Mouse (Mus musculus) forebrain, embryonic 11.5 days (tissue): ENCODE measurements around the gene Rps6ka5. TPM values are rescaled to one million over a fixed set of nuclear protein-coding genes. Genes with fewer than 3 reads are reported as not detected.

Experiments used
- ATAC-seq: fragments of 200-750 bp; cut with Nextera tagmentation; replicated peaks from 2 replicates; pipeline ENCODE4 v1.8.0; 2017; ENCODE audit warnings: moderate TSS enrichment; ENCODE audit not compliant: low FRiP score
- DNase-seq: peaks from one replicate; pipeline ENCODE4 v3.0.0-alpha.2; 2017; ENCODE audit warnings: low spot score
- H3K27ac ChIP-seq: fragments of 300-500 bp; sonication (generic); 2 replicates; pipeline ENCODE4 v1.5.1; 2014; ENCODE audit warnings: low read depth, low read length
- H3K27me3 ChIP-seq: fragments of 300-500 bp; sonication (generic); 2 replicates; pipeline ENCODE4 v1.6.1; 2014; ENCODE audit warnings: mild to moderate bottlenecking, low read length, mixed read lengths; ENCODE audit not compliant: control insufficient read depth, insufficient read depth
- H3K36me3 ChIP-seq: fragments of 300-500 bp; sonication (generic); 2 replicates; pipeline ENCODE4 v1.6.1; 2014; ENCODE audit warnings: mild to moderate bottlenecking, low read length, moderate library complexity, mixed read lengths; ENCODE audit not compliant: control insufficient read depth, insufficient read depth
- H3K4me1 ChIP-seq: fragments of 300-500 bp; sonication (generic); replicated peaks from 2 replicates; pipeline ENCODE4 v1.6.1; 2014; ENCODE audit warnings: low read length, mixed read lengths; ENCODE audit not compliant: control insufficient read depth, insufficient read depth
- H3K4me2 ChIP-seq: fragments of 300-500 bp; sonication (generic); 2 replicates; pipeline ENCODE4 v1.6.1; 2014; ENCODE audit warnings: low read depth, mild to moderate bottlenecking, low read length, moderate library complexity, mixed read lengths; ENCODE audit not compliant: severe bottlenecking
- H3K4me3 ChIP-seq: fragments of 300-500 bp; sonication (generic); 2 replicates; pipeline ENCODE4 v1.5.1; 2014; ENCODE audit warnings: low read depth, low read length
- H3K9ac ChIP-seq: fragments of 300-500 bp; sonication (generic); 2 replicates; pipeline ENCODE4 v1.6.1; 2014; ENCODE audit warnings: low read length
- H3K9me3 ChIP-seq: fragments of 300-500 bp; sonication (generic); 2 replicates; pipeline ENCODE4 v1.6.1; 2016; ENCODE audit warnings: low read length, mixed read lengths; ENCODE audit not compliant: control insufficient read depth
- WGBS: fragments of 180-500 bp; shearing (Covaris S2); extraction: QIAGEN DNeasy Blood & Tissue Kit; methylation state at CpG from one replicate; pipeline ENCODE4 v1.1.7; 2014; 5-methylcytosine and 5-hydroxymethylcytosine counted together
- polyA plus RNA-seq: library from polyadenylated mRNA; unstranded; fragments of >200 nt; fragmentation: Nextera tagmentation; extraction: Ambion mirVana; gene quantifications from 2 replicates; pipeline ENCODE4 v1.2.1, GENCODE M21; 2014

The Rps6ka5 gene
- polyA plus RNA-seq, 1 experiment from 2014 or later: 3.5 TPM

DNA sequence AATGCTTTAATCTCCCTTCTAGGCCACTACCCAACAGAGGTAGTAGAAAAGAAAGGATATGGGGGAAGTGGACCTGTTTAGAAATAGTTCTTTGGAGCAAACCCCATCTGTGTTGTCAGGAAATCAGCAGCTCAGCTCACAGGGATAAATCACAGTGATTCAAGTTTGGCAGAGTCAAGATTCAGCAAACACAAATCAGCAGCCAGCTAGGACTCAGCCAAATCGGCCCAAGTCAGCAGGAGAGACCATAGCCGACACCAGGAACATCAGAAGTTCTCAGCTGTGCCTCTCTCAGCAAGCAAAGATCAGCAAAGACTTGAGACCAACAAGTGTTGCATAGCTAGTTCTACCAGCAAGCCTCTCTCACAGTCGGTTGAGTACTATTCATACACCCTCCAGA, 93.6 kb downstream of the Rps6ka5 start:
- no peaks in the 10 kb centered on the region for H3K4me1 ChIP-seq
- H3K36me3 ChIP-seq: no peaks in the 10 kb centered on the region
- no peak overlapping the region for H3K9ac ChIP-seq
- H3K27ac ChIP-seq: no peak overlapping the region
- no peak for DNase-seq
- no peak overlapping the region for H3K4me3 ChIP-seq
- no peaks in the 10 kb centered on the region for H3K9me3 ChIP-seq
- no peak overlapping the region for H3K4me2 ChIP-seq
- H3K27me3 ChIP-seq: no peaks in the 10 kb centered on the region
- ATAC-seq: no peak
- WGBS: 89% methylated on average over 3 of the region's 3 CpGs

DNA sequence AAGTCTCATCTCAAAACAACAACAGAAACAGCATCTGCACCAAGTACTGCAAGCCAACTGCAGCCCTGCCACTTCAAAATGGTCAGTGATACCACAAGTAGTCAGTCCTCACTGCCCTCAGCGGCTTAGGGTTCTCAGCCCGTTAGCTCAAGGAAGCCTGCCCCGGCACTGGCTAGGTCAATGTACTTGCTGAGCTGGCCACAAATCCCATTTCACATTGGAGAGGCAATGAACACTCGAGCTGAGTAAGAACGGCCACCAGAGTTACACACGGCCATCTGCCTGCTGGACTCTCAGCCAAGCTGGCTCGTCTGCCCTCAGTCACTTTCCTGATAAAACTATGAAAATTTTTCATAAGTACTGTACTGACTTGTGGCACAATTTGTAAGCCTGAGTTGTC, 95.5 kb downstream of the Rps6ka5 start:
- no peak overlapping the region for H3K27ac ChIP-seq
- no peaks in the 10 kb centered on the region for H3K9me3 ChIP-seq
- ATAC-seq (no peak), DNase-seq (no peak)
- H3K4me3 ChIP-seq: no peak overlapping the region
- no peak overlapping the region for H3K4me2 ChIP-seq
- H3K27me3 ChIP-seq: no peaks in the 10 kb centered on the region
- no peak overlapping the region for H3K9ac ChIP-seq
- WGBS: 91% methylated on average over 7 of the region's 7 CpGs
- H3K36me3 ChIP-seq: no peaks in the 10 kb centered on the region
- no peaks in the 10 kb centered on the region for H3K4me1 ChIP-seq

DNA sequence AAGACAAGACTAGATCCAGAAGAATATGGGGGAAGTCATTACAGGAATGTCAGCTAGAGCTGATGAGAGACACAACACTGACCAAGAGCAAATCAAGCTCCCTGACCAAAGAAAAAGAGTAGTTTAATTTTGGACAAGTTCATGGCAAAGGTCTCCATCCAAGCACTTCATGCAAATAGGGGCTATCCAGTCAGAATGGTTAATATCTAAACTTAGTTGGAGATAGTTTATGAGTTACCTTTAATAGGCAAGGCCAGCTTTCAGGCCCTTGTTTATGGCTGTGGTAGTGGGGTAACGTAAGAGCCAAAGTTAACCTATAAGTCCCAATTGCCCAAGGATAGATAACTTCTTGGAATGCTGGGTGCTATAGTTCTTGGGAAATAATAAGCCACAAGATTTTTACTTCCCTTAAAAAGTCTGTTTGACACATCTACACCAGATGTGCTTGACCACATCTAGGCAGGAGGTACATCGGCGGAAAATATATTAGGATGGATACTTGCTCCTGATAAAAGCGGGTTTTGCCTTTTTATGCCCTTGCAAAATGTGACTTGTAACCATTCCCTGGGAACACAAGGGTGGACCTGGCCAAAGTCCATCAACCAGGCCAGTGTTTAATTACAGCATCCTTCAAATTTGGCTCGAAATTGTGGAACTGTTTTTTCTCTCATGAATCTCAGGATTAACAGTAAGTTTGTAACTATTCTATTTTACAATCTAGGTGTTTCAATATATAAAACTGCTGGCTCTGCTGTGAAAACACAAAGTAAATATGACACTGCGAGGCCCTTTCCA, 97.5 kb downstream of the Rps6ka5 start:
- H3K27ac ChIP-seq: no peak overlapping the region
- H3K27me3 ChIP-seq: no peaks in the 10 kb centered on the region
- no peak for ATAC-seq
- H3K9ac ChIP-seq: no peak overlapping the region
- no peak overlapping the region for H3K4me3 ChIP-seq
- H3K4me2 ChIP-seq: no peak overlapping the region
- WGBS: 92% methylated on average over 6 of the region's 6 CpGs
- no peak for DNase-seq
- H3K9me3 ChIP-seq: no peaks in the 10 kb centered on the region
- H3K36me3 ChIP-seq: no peaks in the 10 kb centered on the region
- no peaks in the 10 kb centered on the region for H3K4me1 ChIP-seq

DNA sequence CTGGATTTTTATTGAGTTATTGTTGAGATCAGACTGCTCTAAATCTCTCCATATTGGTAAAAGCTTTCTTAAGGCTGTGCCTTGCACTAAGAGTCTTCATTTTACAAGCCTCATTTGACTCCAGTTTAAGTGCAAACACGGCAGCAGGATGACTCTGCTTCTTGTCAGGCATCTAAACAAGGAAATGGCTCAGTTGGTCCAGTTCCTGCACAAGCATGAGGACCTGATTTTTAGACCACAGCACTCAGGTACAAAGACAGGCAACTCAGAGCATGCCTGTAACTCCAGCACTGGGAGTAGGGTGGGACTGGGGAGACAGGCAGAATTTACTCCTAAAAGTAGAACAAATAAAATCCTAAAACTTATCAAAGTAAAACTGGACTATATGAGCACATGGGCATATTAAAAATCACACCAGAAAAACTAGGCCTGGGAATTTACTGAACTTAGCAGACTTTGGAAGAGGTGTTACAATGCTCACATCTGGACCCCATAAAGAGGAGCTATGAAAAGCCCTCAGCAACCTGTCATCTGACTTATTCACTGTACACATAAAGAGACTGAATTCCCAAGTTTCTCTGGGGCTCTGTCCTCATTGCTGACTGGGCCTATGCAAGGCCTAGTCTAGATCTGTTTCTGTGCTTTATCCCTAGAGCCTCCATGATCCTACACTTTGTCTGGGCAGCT, 99.6 kb downstream of the Rps6ka5 start:
- ATAC-seq: no peak
- Histone ChIP-seq H3K4me3 (no peak overlapping the region), H3K36me3 (no peaks in the 10 kb centered on the region), H3K4me1 (no peaks in the 10 kb centered on the region), H3K4me2 (no peak overlapping the region), H3K9ac (no peak overlapping the region), H3K27ac (no peak overlapping the region), H3K27me3 (no peaks in the 10 kb centered on the region), H3K9me3 (no peaks in the 10 kb centered on the region)
- DNase-seq: no peak
- 60% methylated on average over 1 of the region's 1 CpGs for WGBS

DNA sequence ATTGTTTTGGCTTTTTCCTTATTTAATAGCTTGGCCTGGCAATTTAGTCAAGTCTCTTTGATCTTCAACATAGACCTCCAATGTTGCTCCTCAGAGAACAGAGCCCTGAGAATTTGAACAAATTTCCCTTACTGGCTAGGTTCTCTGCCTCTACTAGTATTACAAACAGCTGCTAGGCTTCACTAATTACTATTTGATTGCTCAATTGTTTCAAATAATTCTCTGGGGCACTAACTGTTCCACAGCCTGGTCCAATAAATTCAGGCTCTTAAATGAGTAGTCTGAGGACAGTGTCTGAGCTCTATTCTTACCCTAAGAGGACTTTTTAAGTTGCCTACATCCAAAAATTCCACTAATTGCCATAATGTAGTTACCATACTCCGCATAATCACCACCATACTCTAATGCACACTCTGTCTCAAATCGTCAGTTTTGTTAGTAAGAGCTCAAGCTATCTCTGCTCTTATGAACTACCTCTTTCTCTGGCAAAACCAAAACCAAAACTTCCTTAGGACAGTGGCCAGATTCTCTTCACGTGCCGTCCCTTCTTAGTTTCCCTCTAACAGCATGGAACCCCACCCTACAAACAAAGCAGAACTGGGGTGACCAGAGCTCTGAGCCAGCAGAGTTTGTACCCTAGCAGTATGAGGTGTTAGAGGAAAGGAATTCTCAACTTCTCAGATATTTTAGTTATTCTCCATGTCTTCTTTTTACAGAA, 100.4 kb downstream of the Rps6ka5 start:
- H3K36me3 ChIP-seq: no peaks in the 10 kb centered on the region
- no peak overlapping the region for H3K4me2 ChIP-seq
- H3K27me3 ChIP-seq: no peaks in the 10 kb centered on the region
- ATAC-seq (no peak), DNase-seq (no peak)
- no peak overlapping the region for H3K27ac ChIP-seq
- no peak overlapping the region for H3K9ac ChIP-seq
- H3K4me1 ChIP-seq: no peaks in the 10 kb centered on the region
- no peak overlapping the region for H3K4me3 ChIP-seq
- no peaks in the 10 kb centered on the region for H3K9me3 ChIP-seq
- 89% methylated on average over 4 of the region's 4 CpGs for WGBS

DNA sequence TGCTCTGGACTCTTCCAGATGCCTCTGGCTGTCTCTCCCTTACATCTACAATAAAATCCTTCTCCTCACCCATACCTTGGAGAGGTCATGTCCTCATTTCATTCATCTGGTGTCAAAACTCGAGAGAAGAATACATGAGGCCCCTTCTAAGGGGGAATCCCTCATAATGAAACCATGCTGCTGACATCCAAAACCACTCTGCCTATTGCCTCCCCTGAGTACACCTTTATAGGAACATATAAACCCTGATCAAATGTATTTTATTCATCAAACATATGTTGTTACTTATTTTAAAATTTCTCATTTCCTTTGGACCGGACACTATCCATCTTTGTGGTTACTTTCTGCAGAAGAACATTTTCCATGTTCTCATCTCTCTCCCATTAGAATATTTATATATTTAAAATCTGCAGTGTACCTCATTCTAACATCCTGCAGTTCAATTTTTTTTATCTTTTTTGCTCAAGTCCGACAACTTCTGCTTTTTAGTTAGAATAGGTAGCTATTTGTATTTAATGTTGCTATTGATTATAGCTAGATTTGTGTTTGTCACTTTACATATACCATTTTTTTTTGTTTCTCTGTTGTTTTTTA, 101.8 kb downstream of the Rps6ka5 start:
- 87% methylated on average over 3 of the region's 3 CpGs for WGBS

DNA sequence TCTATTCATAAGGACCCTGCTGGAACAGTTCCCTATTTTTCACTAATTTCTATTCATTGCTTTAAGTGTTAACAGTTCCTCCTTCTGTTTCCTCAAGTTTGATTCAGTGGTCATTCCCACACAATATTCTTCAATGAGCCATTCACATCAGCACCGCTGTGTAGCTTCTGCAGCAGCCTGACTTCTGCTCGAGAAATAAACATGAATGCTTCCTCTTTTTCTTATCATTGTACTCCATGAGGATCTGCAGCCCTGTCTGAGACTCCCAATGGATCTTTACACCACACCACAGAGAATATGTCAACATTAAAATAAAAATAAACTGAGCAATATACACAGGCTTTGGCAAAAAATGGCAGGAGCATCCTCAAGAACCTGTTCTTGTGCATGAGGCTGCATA, 111.5 kb downstream of the Rps6ka5 start:
- Histone ChIP-seq H3K36me3 (no peaks in the 10 kb centered on the region), H3K4me1 (no peaks in the 10 kb centered on the region), H3K9me3 (no peaks in the 10 kb centered on the region), H3K4me3 (no peak overlapping the region), H3K9ac (no peak overlapping the region), H3K4me2 (no peak overlapping the region), H3K27me3 (no peaks in the 10 kb centered on the region), H3K27ac (no peak overlapping the region)
- WGBS: 88% methylated on average over 2 of the region's 2 CpGs
- no peak for ATAC-seq
- DNase-seq: no peak

More for the DNA sequence above, 101.8 kb downstream of the Rps6ka5 start:
- no peak overlapping the region for H3K27ac ChIP-seq
- no peaks in the 10 kb centered on the region for H3K4me1 ChIP-seq
- H3K9me3 ChIP-seq: no peaks in the 10 kb centered on the region
- no peak overlapping the region for H3K4me3 ChIP-seq
- H3K4me2 ChIP-seq: no peak overlapping the region
- H3K27me3 ChIP-seq: no peaks in the 10 kb centered on the region
- no peaks in the 10 kb centered on the region for H3K36me3 ChIP-seq
- DNase-seq (no peak), ATAC-seq (no peak)
- H3K9ac ChIP-seq: no peak overlapping the region

DNA sequence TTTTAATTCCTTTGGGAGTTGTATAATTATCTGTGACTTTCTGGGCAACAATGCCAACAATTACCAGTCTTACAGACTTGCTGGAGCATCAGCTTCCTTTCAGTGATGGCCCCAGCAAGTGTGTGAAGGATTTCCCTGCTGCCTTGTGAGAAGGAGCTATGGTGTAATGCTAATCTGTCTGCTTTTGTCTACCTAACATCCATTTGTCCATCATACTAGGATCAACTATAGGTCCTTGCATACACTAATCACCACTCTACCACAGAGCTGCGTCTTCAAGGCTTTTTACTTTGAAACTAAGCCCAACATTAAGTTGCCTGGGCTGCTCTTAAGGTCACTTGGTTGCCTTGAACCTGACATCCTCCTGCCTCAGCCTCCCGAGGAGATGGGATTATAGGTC, 112.9 kb downstream of the Rps6ka5 start:
- H3K9me3 ChIP-seq: no peaks in the 10 kb centered on the region
- no peaks in the 10 kb centered on the region for H3K27me3 ChIP-seq
- H3K4me1 ChIP-seq: no peaks in the 10 kb centered on the region
- no peak overlapping the region for H3K4me2 ChIP-seq
- no peak for DNase-seq
- no peak overlapping the region for H3K9ac ChIP-seq
- H3K4me3 ChIP-seq: no peak overlapping the region
- no peaks in the 10 kb centered on the region for H3K36me3 ChIP-seq
- H3K27ac ChIP-seq: no peak overlapping the region
- 89% methylated on average over 2 of the region's 2 CpGs for WGBS
- no peak for ATAC-seq
